Mouse (Mus musculus) layer of hippocampus, adult 11-12 months (tissue): ENCODE data around the gene Sgms1.
A peak's percentile ranks its signal among the peaks of the same experiment; 100 is the strongest.

Source experiments
- DNase-seq: peaks from one replicate; pipeline ENCODE4 v3.0.0; 2022; ENCODE audit warnings: low spot score

Gene Sgms1

DNA sequence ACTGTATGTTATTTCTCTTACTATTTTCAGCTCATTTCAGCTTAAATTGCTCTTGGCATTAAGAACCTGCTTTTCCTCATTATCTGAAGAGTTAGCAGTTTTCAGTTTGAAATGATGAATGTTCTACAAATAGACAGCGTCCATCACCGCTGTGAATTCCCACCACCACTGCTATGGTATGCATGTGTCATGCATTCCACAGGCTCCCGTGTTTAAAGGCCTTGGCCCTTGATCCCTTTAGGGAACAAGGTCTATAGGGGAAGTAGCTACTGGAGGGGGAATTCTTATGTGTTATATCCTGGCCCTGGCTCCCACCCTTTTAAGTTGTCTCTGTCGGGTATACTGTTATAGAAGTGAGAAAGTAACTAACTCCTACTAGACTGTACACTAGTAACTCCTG is 210.0 kb downstream of the Sgms1 start:
- DNase-seq, result no peak

DNA sequence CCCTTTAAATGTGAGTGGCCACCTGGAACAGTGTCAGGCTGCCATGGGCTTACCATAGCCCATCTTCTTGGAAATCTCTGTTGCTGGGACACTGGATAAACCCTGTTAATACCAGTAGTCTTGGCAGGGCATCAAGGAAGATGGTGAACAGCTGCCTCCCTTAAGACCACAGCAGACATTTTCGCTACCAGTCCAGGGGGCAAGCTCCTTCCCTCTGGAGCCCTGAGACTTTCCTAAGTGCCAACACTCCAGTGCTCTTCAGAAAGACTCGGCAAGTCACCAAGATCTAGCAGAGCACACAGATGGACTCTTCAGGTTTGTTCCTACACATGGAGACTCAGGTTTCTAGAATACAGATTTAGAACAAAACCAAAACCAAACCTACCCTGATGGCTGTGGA is 211.4 kb downstream of the Sgms1 start:
- DNase-seq, result no peak

DNA sequence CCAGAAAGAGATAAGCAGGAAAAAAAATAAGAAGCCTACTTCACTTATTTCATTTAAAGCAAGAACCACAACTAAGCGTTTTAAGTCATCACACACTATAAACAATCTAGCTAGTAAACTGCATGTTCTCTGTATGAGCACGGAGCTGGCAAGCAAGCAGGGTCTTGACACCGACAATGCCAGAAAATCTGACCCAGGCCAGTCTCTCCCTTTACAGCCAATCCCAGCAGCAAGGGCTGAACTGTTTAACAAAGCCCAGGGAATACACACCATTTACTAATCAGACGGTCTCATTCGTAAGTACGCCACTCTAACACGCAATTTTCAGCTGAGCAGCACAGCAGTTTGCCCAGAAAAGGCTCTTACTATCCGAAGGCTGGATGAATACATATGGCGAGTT is 213.1 kb downstream of the Sgms1 start:
- DNase-seq, result no peak

- no peak for DNase-seq
Measured at GRCm38 (mm10) chr19:32175991-32176390, 213.5 kb downstream of the Sgms1 start.

DNA sequence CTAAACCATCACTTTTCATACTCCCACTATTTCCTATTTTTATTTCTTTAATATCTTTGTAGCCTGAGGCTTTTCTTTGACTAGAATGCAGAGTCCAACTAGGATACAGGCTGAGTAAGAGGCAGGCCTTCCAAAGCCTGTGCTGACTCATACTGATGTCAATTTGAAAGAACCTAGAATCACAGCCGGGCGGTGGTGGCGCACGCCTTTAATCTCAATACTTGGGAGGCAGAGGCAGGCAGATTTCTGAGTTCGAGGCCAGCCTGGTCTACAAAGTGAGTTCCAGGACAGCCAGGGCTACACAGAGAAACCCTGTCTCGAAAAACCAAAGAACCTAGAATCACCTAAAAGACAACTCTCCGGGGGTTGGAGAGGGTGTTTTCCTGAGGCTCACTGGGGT is 214.5 kb downstream of the Sgms1 start:
- DNase-seq, result no peak

GRCm38 (mm10) chr19:32174561-32174960 is 215.0 kb downstream of the Sgms1 start:
- DNase-seq, result no peak

DNA sequence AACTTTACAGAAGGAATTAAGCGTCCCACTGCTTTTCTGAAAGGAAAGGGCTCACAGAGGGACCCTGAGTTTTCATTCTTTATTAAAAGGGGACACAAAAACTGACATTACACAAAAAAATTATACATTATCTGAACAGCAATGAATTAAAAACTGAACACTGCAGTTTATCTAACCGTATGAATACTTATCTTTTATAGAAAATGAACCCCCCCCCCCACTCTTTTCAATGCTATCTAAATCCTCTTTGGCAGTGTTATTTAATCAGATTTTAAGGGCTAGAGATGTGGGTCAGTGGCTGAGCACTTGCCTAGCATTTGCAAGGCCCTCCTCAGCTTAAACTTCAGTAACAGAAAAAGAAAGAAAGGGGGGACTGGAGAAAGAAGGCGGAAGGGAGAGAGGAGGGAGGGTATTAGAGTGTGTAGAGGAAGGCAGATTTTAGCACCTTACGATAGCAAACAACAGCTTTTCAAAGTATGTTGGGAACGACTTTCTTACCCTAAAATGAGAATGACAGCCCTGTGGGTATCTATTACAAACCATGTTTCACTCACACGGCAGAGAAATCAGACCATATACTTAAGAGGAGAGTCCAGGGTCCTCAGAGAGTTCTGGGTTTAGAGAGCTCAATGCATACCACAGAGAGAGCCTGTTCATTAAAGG is 215.9 kb downstream of the Sgms1 start:
- DNase-seq, result no peak

DNA sequence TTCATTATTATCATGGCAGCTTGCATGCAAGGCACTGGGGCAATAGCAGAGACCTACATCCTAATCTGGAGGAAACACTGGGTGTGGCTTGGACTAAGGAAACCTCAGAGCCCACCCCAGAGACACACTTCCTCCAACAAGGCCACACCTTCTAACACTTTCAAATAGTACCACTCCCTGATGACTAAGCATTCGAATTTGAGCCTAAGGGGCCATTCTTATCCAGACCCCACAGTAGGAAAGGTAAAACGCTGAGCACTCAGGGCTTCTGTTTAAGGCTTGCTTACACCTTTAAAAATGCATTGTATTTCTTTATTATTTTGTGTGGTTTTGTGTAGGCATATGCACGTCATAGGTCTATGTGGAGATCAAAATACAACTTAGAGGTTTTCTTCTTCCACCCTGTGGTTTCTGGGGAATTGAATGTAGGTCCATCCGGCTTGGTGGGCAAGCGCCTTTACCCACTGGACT is 217.0 kb downstream of the Sgms1 start:
- no peak for DNase-seq

DNA sequence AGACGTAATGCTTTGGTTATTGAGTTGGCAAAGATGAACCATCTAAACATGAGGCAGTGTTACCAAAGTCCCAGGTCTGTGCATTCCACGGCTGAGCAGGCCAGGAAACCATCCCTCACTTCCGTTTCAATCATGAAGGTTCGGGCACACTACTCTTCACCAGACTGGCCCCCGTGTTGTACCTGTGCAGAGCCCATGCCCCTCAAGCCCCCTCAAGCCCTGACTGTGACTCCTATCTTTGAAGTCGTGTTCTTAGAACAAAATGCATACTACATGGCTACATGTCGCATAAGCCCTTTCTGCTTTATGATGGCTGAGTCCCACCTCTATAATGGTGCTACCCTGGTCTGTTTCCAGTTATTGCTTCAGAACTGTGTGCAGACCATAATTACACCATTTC is 217.5 kb downstream of the Sgms1 start:
- no peak for DNase-seq

DNA sequence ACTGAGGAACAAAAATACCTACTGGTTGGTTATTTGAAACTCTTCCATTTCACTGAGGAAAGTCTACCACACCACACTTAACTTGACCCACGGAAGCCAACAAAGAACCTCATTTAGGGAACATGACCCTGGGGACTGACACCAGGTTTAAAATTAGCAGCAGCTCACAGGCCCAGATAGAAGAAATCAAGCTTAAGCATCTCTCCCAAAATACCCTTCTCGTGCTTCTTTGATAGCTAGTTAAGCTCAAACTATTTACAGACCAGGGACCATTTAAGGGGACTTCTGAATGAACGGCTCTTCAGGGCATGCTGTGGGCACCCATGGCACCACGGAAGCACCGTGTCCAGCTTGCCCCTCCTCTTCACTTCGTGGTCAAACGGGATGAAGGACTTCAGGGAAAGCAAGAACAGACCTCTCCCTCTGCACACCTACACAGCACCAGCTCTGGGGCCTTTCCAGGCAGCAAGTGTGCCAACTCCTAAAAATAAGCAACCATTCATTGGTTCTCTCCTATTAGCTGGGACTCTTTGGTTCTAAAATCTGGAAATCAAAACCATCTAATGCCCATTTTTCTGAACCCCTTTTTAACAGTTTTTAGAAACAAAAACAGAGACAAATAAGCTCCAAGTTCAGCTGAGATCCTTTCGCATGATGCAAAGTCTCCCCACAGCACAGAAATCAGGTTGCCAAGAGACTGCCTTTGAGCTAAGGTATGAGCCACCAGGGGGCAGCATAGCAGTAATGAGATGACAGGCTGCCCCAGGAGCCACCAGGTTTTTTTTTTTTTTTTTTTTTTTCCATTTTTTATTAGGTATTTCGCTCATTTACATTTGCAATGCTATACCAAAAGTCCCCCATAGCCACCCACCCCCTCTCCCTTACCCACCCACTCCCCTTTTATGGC is 219.6 kb downstream of the Sgms1 start:
- DNase-seq, result peak; percentile 92

DNA sequence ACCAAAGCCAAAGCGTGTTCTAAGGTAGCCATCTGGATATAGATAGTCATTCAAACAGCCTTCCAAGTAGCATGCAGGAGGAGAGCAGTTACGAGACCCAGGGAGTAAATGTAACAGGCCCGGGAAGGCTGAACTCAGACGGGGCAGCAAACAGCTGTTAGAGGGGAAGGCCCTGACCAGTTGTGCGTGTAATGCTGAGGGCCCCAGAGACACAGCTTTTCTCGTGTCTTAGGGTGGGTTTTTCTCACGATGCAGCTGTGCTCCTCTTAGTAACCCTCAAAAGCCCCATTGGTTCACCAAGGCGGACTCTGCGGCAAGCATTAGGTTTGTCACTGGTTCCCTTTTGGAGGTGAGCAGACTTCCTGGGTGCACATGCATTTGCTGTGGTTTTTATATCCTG is 221.5 kb downstream of the Sgms1 start:
- DNase-seq, result no peak

GRCm38 (mm10) chr19:32166823-32167605 is 222.5 kb downstream of the Sgms1 start:
- no peak for DNase-seq

- DNase-seq, result no peak
Measured at GRCm38 (mm10) chr19:32165711-32166110, 223.8 kb downstream of the Sgms1 start.

DNA sequence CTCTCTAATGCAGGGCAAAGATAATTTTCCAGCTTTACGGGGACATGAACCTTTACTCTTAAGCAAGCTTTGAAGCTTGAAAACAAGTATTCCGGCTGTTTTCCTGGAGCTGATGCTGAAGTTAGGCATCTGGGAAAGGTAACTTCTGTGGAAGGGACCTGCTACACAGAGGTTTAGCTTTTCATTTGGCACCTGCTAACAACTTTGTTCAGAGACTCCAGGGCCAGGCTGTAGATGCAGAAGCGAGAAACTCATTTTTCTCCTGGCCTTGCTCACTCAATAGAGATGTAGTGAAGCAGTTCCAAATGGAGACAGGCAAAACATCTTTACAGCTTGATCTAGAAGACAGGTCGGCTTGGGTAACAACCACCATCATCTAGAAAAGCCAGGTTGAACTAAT is 225.4 kb downstream of the Sgms1 start:
- DNase-seq, result no peak

DNA sequence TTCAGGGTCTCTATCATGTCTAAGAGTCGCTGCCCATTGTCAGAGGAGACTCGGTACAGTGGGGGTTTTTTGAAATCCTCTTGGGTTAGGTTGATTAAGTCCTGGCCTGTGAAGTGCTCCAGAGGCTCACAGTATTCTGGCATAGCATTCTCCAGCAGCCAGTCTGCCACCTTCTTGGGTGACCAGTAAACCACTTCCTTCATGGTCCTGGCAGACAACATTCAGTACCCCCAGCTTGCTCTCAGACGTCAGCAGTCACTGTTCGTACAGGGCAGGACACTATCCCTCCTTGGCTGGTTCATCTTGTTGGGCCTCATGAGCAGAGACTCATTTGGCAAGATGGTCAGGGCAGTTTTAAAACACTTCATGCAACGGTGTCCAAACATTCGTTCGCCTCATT is 229.6 kb downstream of the Sgms1 start:
- DNase-seq, result no peak

DNA sequence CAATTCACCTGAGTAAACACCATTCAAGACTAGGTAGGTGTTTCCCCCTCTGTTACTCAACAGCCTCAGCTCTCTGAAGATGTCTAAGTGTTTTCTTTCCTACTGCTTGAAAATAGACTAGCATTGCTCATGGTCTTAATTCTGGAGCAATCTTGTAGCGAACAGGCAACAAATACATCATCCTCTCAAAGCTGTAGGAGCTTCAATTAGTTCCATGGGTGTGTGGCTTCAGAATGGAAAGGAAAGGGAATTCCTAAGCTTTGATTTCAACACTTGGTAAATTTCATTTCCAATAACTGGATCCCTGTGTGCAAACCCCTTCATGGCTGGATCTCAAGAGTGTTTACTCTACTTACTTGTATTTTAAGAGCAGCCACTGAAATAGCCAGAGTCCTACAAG is 230.3 kb downstream of the Sgms1 start:
- DNase-seq, result no peak

- DNase-seq, result no peak
Measured at GRCm38 (mm10) chr19:32157045-32157444, 232.5 kb downstream of the Sgms1 start.

DNA sequence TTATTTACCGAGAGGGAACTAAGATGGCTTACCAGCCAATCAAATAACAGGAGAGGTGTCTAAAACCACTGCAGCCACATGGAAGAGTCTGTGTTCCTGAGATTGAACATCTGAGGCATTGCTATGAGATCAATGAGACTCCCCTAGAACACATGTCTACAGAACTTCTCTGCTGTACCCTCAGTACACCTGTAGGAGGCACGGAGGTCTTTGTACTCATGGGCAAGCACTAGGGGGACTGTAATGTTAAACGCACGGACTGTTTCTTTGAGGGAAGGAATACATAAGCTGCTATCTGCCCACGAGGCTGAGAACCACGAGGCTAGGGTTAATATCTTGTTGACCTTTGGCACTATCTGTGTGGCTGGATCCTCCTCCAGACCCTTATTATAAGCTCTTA is 237.0 kb downstream of the Sgms1 start:
- DNase-seq, result no peak

DNA sequence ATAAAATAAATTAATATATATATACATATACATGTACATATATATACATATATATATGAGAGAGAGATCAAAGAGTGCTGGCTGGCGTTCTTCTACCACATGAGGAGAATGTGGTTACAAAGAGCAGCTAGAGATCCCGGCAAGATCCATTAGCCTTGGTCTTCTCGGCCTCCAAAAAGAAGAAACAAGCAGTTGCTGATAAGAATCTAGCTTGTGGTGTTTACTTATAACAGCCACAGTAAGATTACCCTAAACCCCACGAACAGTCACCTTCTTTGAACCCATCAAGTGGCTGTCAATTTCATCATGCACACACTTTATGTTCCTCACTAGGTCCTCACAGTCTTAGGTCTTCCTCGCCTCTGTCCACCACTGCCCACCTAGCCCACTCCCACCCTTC is 240.8 kb downstream of the Sgms1 start:
- no peak for DNase-seq

GRCm38 (mm10) chr19:32142383-32142782 is 247.1 kb downstream of the Sgms1 start:
- DNase-seq, result no peak

- peak; percentile 15 for DNase-seq
Measured at GRCm38 (mm10) chr19:32138361-32139088, 251.0 kb downstream of the Sgms1 start.

DNA sequence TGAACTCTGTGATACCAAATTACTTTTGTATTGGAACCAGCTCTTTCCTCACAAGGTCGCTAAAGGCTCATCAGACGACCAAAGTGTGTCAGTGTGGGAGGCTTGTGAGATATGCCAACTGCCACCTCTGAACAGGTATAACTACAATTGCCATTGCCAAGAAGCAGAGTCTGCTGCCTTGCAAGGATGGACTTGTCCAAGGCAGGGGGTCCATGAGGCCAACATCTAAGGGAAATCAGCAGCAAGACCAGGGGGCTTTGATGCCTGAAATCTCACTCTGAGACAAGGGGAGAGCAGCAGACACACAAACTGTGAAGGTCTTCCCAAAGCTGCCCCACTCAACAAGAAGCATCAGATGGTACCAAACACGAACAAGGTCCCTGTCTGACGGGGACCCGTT is 251.6 kb downstream of the Sgms1 start:
- no peak for DNase-seq
